ENCODE assay signal across 8 mouse cellular contexts in genomic region chr7:27330709-27331540, GRCm38 (mm10). TPM values are rescaled to one million over a fixed set of nuclear protein-coding genes. Genes with fewer than 3 reads are reported as not detected.
DNase-seq lines count a peak whose midpoint lies in the region; ATAC-seq lines count a peak whose summit lies in the region.

No protein-coding gene starts in this region.

- H3K27me3 ChIP-seq in limb, embryonic 15.5 days = peaks cover 78% of the 10 kb centered on the region
- peaks cover 93% of the 10 kb centered on the region for H3K27me3 ChIP-seq in midbrain, embryonic 16.5 days (ENCODE audit: control insufficient read depth, insufficient read depth, low read depth, low read length)

- DNase-seq in cerebellum, adult 18-20 months = peak; percentile 51 to 62
- DNase-seq in cerebellum, adult 8-10 months = no peak
- peak; percentile 55 to 74 for DNase-seq in cerebellum, postnatal 25 days
- DNase-seq in gastrocnemius, postnatal 10 days = peak; percentile 92
- DNase-seq in induced T-regulatory cell, adult 2 months (ENCODE audit: low read depth) = peak; percentile 97
- DNase-seq in spleen, postnatal 4 days (ENCODE audit: low spot score in 2 of 2) = peak; percentile 87 to 91

- under 1% methylated on average over 39 of the region's 39 CpGs for WGBS in limb, embryonic 15.5 days
- WGBS in midbrain, embryonic 16.5 days = under 1% methylated on average over 39 of the region's 39 CpGs

- peak overlapping the region; percentile 31; the same call in 1 of the 2 replicates for H3K9ac ChIP-seq in limb, embryonic 15.5 days
- peak overlapping the region; percentile 18; the same call in 1 of the 2 replicates for H3K9ac ChIP-seq in midbrain, embryonic 16.5 days (ENCODE audit: low read depth, low read length)

- H3K27ac ChIP-seq in limb, embryonic 15.5 days = peak overlapping the region; percentile 77
- H3K27ac ChIP-seq in midbrain, embryonic 16.5 days (ENCODE audit: low read length) = no peak overlapping the region

- no peaks in the 10 kb centered on the region for H3K9me3 ChIP-seq in limb, embryonic 15.5 days
- H3K9me3 ChIP-seq in midbrain, embryonic 16.5 days (replicated peaks; ENCODE audit: control insufficient read depth, low read length, poor library complexity, severe bottlenecking) = no peaks in the 10 kb centered on the region; the same call in 1 of the 2 replicates

- peaks cover 81% of the 10 kb centered on the region for H3K4me1 ChIP-seq in limb, embryonic 15.5 days
- peaks cover 35% of the 10 kb centered on the region for H3K4me1 ChIP-seq in midbrain, embryonic 16.5 days (ENCODE audit: control insufficient read depth, insufficient read depth, low read length)

- ATAC-seq in limb, embryonic 15.5 days (ENCODE audit: insufficient number of reproducible peaks, low FRiP score, low TSS enrichment, low read depth) = peak; percentile 46; the same call in 1 of the 2 replicates
- no peak for ATAC-seq in midbrain, embryonic 16.5 days

- H3K4me3 ChIP-seq in limb, embryonic 15.5 days = peak overlapping the region; percentile 62
- peak overlapping the region; percentile 35 for H3K4me3 ChIP-seq in midbrain, embryonic 16.5 days (ENCODE audit: low read depth, low read length)

- H3K36me3 ChIP-seq in limb, embryonic 15.5 days = peaks cover 7% of the 10 kb centered on the region; the same call in 1 of the 2 replicates
- no peaks in the 10 kb centered on the region for H3K36me3 ChIP-seq in midbrain, embryonic 16.5 days (ENCODE audit: control insufficient read depth, insufficient read depth, low read length)

- peak overlapping the region; percentile 98 for H3K4me2 ChIP-seq in limb, embryonic 15.5 days
- H3K4me2 ChIP-seq in midbrain, embryonic 16.5 days (ENCODE audit: low read length) = peak overlapping the region; percentile 62

RNA-seq across cellular contexts. Expression of gene Ltbp4, which starts 6.6 kb away (rescaled TPM):
- 100 to 1,000 TPM; 131 to 165 TPM for total RNA-seq in gastrocnemius, postnatal 10 days (2021)
- 66.0 and 74.2 TPM in 2 replicates for polyA plus RNA-seq in limb, embryonic 15.5 days (2015; fragmentation: Nextera tagmentation; extraction: Ambion mirVana)
- 14.1 and 14.3 TPM in 2 replicates for polyA plus RNA-seq in midbrain, embryonic 16.5 days (2015; fragmentation: Nextera tagmentation; extraction: Ambion mirVana)

RNA-seq across cellular contexts. Expression of gene Shkbp1, which starts 24.9 kb away (rescaled TPM):
- total RNA-seq in gastrocnemius, postnatal 10 days (2021) = 1 to 10 TPM; 6.1 to 8.1 TPM
- polyA plus RNA-seq in limb, embryonic 15.5 days (2015; fragmentation: Nextera tagmentation; extraction: Ambion mirVana) = 33.6 and 36.4 TPM in 2 replicates
- 47.4 and 55.1 TPM in 2 replicates for polyA plus RNA-seq in midbrain, embryonic 16.5 days (2015; fragmentation: Nextera tagmentation; extraction: Ambion mirVana)

RNA-seq across cellular contexts. Expression of gene Gm20479, which starts 26.3 kb away (rescaled TPM):
- not detected for total RNA-seq in gastrocnemius, postnatal 10 days (2021)
- 0.31 and 0.67 TPM in 2 replicates for polyA plus RNA-seq in limb, embryonic 15.5 days (2015; fragmentation: Nextera tagmentation; extraction: Ambion mirVana)
- not detected in 2 replicates for polyA plus RNA-seq in midbrain, embryonic 16.5 days (2015; fragmentation: Nextera tagmentation; extraction: Ambion mirVana)
